In genomic region chr11:31748275-31748815, GRCm38 (mm10) we compare ENCODE assay signal across 19 mouse cellular contexts.
DNase-seq lines count a peak whose midpoint lies in the region; ATAC-seq lines count a peak whose summit lies in the region.
"Had no signal": no experiment of that assay in that cellular context is flagged by ENCODE, and none has a peak within 500 bp of the region (broad histone marks: within the 10 kb centered on the region; RNA-seq: fewer than 3 reads in every experiment).

No protein-coding gene starts in this region.

- H3K4me1 ChIP-seq in heart, embryonic 13.5 days, result no peaks in the 10 kb centered on the region; the same call in 1 of the 2 replicates
- peaks cover 16% of the 10 kb centered on the region for H3K4me1 ChIP-seq in kidney, embryonic 15.5 days

- H3K4me2 ChIP-seq in heart, embryonic 13.5 days, result no peak overlapping the region
- no peak overlapping the region for H3K4me2 ChIP-seq in kidney, embryonic 15.5 days
- H3K4me2 ChIP-seq: forebrain, embryonic 13.5 days; limb, embryonic 12.5 days; liver, embryonic 15.5 days; neural tube, embryonic 13.5 days had no signal

- no peaks in the 10 kb centered on the region for H3K9me3 ChIP-seq in heart, embryonic 13.5 days
- H3K9me3 ChIP-seq in kidney, embryonic 15.5 days (replicated peaks), result no peaks in the 10 kb centered on the region
- H3K9me3 ChIP-seq: forebrain, embryonic 13.5 days; G1E; limb, embryonic 12.5 days; liver, embryonic 15.5 days; neural tube, embryonic 13.5 days had no signal

- no peak overlapping the region for H3K9ac ChIP-seq in heart, embryonic 13.5 days
- no peak overlapping the region for H3K9ac ChIP-seq in kidney, embryonic 15.5 days
- H3K9ac ChIP-seq: forebrain, embryonic 13.5 days; limb, embryonic 12.5 days; liver, embryonic 15.5 days; neural tube, embryonic 13.5 days had no signal

- DNase-seq in heart, adult 9 months (ENCODE audit: low spot score in 2 of 2), result no peak
- no peak for DNase-seq in kidney, adult 8-10 months
- DNase-seq in 3T3-L1 (ENCODE audit: low read depth, low spot score), result peak; percentile 53
- peak; percentile 41 to 43 for DNase-seq in cerebellum, postnatal 14 days
- no peak for DNase-seq in spleen, postnatal 36 days (ENCODE audit: low spot score in 2 of 2)
- DNase-seq: gastrocnemius, postnatal 14 days; heart, postnatal 36 days; kidney, postnatal 14 days; lung, postnatal 10 days; right cerebral cortex, postnatal 14 days; thymus, postnatal 14 days had no signal

- no peak for ATAC-seq in heart, embryonic 13.5 days (ENCODE audit: extremely low read depth, insufficient number of reproducible peaks, low FRiP score, low TSS enrichment)
- no peak for ATAC-seq in kidney, embryonic 15.5 days (replicated peaks; ENCODE audit: low FRiP score)
- ATAC-seq: CD4-positive, CD25-positive, alpha-beta regulatory T cell, adult 4 months; forebrain, embryonic 13.5 days had no signal

- H3K27ac ChIP-seq in heart, embryonic 13.5 days (replicated peaks), result peak overlapping the region; percentile 28; the same call in 1 of the 2 replicates
- peak overlapping the region; percentile 46; the same call in 1 of the 2 replicates for H3K27ac ChIP-seq in kidney, embryonic 15.5 days
- H3K27ac ChIP-seq: forebrain, embryonic 13.5 days; limb, embryonic 12.5 days; liver, embryonic 15.5 days; neural tube, embryonic 13.5 days had no signal

- WGBS in heart, embryonic 13.5 days, result 61% methylated on average over 5 of the region's 5 CpGs
- 67% methylated on average over 5 of the region's 5 CpGs for WGBS in kidney, embryonic 15.5 days

- H3K4me3 ChIP-seq in heart, embryonic 13.5 days, result no peak overlapping the region
- H3K4me3 ChIP-seq in kidney, embryonic 15.5 days (replicated peaks), result no peak overlapping the region
- H3K4me3 ChIP-seq: forebrain, embryonic 13.5 days; limb, embryonic 12.5 days; liver, embryonic 15.5 days; neural tube, embryonic 13.5 days had no signal

- H3K27me3 ChIP-seq in heart, embryonic 13.5 days (replicated peaks), result no peaks in the 10 kb centered on the region
- no peaks in the 10 kb centered on the region for H3K27me3 ChIP-seq in kidney, embryonic 15.5 days
- H3K27me3 ChIP-seq: forebrain, embryonic 13.5 days; limb, embryonic 12.5 days; neural tube, embryonic 13.5 days had no signal

- no peaks in the 10 kb centered on the region for H3K36me3 ChIP-seq in heart, embryonic 13.5 days
- no peaks in the 10 kb centered on the region for H3K36me3 ChIP-seq in kidney, embryonic 15.5 days
- H3K36me3 ChIP-seq: G1E; limb, embryonic 12.5 days; liver, embryonic 15.5 days; neural tube, embryonic 13.5 days had no signal

Comparison
In these comparisons a context has a peak if more than half of its experiments do, and no peak if none do; other contexts are left out.
1. DNase-seq: peak in 3T3-L1 (single experiment) and cerebellum, postnatal 14 days (2 of 2); none in heart, adult 9 months (0 of 2), kidney, adult 8-10 months (0 of 2) and spleen, postnatal 36 days (0 of 2).